Mouse (Mus musculus) heart, postnatal 25 days (tissue): ENCODE measurements around the gene Svs6. TPM values are rescaled to one million over a fixed set of nuclear protein-coding genes. Genes with fewer than 3 reads are reported as not detected.

Experiments
- microRNA-seq: library from miRNA; unstranded; fragments of <30 nt; microRNA quantifications from one replicate; pipeline ENCODE4 v1.2.0, GENCODE M21; 2022
- total RNA-seq, 2 experiments: library from RNA; stranded (reverse); gene quantifications; 2 replicates each; pipeline ENCODE4 v1.2.3; 2021

The Svs6 gene
- total RNA-seq, 2 experiments from 2014 or later: not detected

Small RNA genes within 50 kb of the gene (microRNA-seq; reads per million reads assigned to microRNA genes)
- gene Mir7678: not detected

Other genes starting within 250 kb of the Svs6 start
- gene Stk4, start 246.4 kb upstream of the Svs6 start, total RNA-seq: 10 to 100 TPM; 14.8 to 18.5 TPM
- gene Tomm34, start 245.6 kb upstream of the Svs6 start, total RNA-seq: 10 to 100 TPM; 17.8 to 18.7 TPM
- gene Kcns1, start 145.6 kb upstream of the Svs6 start, total RNA-seq: not detected
- gene Wfdc5, start 134.0 kb upstream of the Svs6 start, total RNA-seq: not detected
- not detected for gene Wfdc12, start 126.1 kb upstream of the Svs6 start, total RNA-seq
- gene Wfdc15a, start 116.6 kb upstream of the Svs6 start, total RNA-seq: not detected
- not detected for gene Wfdc15b, start 95.1 kb upstream of the Svs6 start, total RNA-seq
- not detected for gene Svs2, start 78.3 kb upstream of the Svs6 start, total RNA-seq
- gene Svs3b, start 60.1 kb upstream of the Svs6 start, total RNA-seq: not detected
- gene Svs4, start 38.3 kb upstream of the Svs6 start, total RNA-seq: not detected
- gene Svs3a, start 27.5 kb upstream of the Svs6 start, total RNA-seq: not detected
- gene Svs5, start 16.0 kb downstream of the Svs6 start, total RNA-seq: not detected
- gene Slpi, start 72.3 kb downstream of the Svs6 start, total RNA-seq: 1 to 10 TPM; 3.1 to 7.2 TPM
- gene Rbpjl, start 86.4 kb downstream of the Svs6 start, total RNA-seq: not detected
- gene Matn4, start 88.4 kb downstream of the Svs6 start, total RNA-seq: under 1 TPM; 0.42 to 0.52 TPM
- gene Sdc4, start 127.1 kb downstream of the Svs6 start, total RNA-seq: 10 to 100 TPM; 19.7 to 22.4 TPM
- gene Sys1, start 140.2 kb downstream of the Svs6 start, total RNA-seq: 10 to 100 TPM; 22.2 to 26.8 TPM
- gene Gm20458, start 144.2 kb downstream of the Svs6 start, total RNA-seq: 1 to 10 TPM; 1.4 to 2.5 TPM
- gene Trp53tg5, start 157.0 kb downstream of the Svs6 start, total RNA-seq: not detected
- 10 to 100 TPM; 14.4 to 21.9 TPM for gene Dbndd2, start 169.4 kb downstream of the Svs6 start, total RNA-seq
- gene Pigt, start 180.8 kb downstream of the Svs6 start, total RNA-seq: 10 to 100 TPM; 34.7 to 34.8 TPM
- gene Wfdc2, start 245.7 kb downstream of the Svs6 start, total RNA-seq: under 1 TPM; 0.78 to 0.83 TPM